Mouse (Mus musculus) liver, embryonic 11.5 days (tissue): ENCODE measurements around the gene Tmem14c. TPM values are rescaled to one million over a fixed set of nuclear protein-coding genes. Genes with fewer than 3 reads are reported as not detected.
A peak's percentile ranks its signal among the peaks of the same experiment; 100 is the strongest.

Experiments
- ATAC-seq: fragments of 200-750 bp; cut with Nextera tagmentation; replicated peaks from 2 replicates; pipeline ENCODE4 v1.8.0; 2017; ENCODE audit warnings: moderate number of reproducible peaks, mild to moderate bottlenecking, moderate TSS enrichment, moderate library complexity; ENCODE audit not compliant: low FRiP score
- DNase-seq: peaks from one replicate; pipeline ENCODE4 v3.0.0-alpha.2; 2017; ENCODE audit warnings: low spot score
- H3K27ac ChIP-seq: fragments of 300-500 bp; sonication (generic); 2 replicates; pipeline ENCODE4 v1.5.1; 2014; ENCODE audit warnings: mild to moderate bottlenecking, low read depth, low read length, control low read depth
- H3K27me3 ChIP-seq: fragments of 300-500 bp; sonication (generic); replicated peaks from 2 replicates; pipeline ENCODE4 v1.6.1; 2014; ENCODE audit warnings: low read length, mixed read lengths; ENCODE audit not compliant: control insufficient read depth, insufficient read depth
- H3K36me3 ChIP-seq: fragments of 300-500 bp; sonication (generic); 2 replicates; pipeline ENCODE4 v1.6.1; 2014; ENCODE audit warnings: mild to moderate bottlenecking, low read length, moderate library complexity, mixed read lengths; ENCODE audit not compliant: control insufficient read depth, insufficient read depth
- H3K4me1 ChIP-seq: fragments of 300-500 bp; sonication (generic); replicated peaks from 2 replicates; pipeline ENCODE4 v1.6.1; 2014; ENCODE audit warnings: low read length, mixed read lengths; ENCODE audit not compliant: control insufficient read depth, insufficient read depth
- H3K4me2 ChIP-seq: fragments of 300-500 bp; sonication (generic); 2 replicates; pipeline ENCODE4 v1.6.1; 2014; ENCODE audit warnings: mild to moderate bottlenecking, control low read depth, moderate library complexity
- H3K4me3 ChIP-seq: fragments of 300-500 bp; sonication (generic); 2 replicates; pipeline ENCODE4 v1.5.1; 2014; ENCODE audit warnings: low read depth, low read length, control low read depth
- H3K9ac ChIP-seq: fragments of 300-500 bp; sonication (generic); 2 replicates; pipeline ENCODE4 v1.6.1; 2014; ENCODE audit warnings: low read depth, low read length, control low read depth
- H3K9me3 ChIP-seq: fragments of 300-500 bp; sonication (generic); 2 replicates; pipeline ENCODE4 v1.6.1; 2016; ENCODE audit warnings: low read length, inconsistent platforms, mixed read lengths; ENCODE audit not compliant: control insufficient read depth
- WGBS: fragments of 180-500 bp; shearing (Covaris S2); extraction: QIAGEN DNeasy Blood & Tissue Kit; methylation state at CpG from one replicate; pipeline ENCODE4 v1.1.7; 2014; 5-methylcytosine and 5-hydroxymethylcytosine counted together
- polyA plus RNA-seq: library from polyadenylated mRNA; unstranded; fragments of >200 nt; fragmentation: Nextera tagmentation; extraction: Ambion mirVana; gene quantifications from 2 replicates; pipeline ENCODE4 v1.2.1, GENCODE M21; 2014

The Tmem14c gene
- 954 and 957 TPM in 2 replicates for polyA plus RNA-seq

GRCm38 (mm10) chr13:41015829-41016634 is at the start of gene Tmem14c:
TSS of gene Tmem14c (plus strand) at chr13:41016292.
- peak within 1 kb of the TSS; percentile 99 for H3K27ac ChIP-seq
- no peaks in the 10 kb centered on the region for H3K9me3 ChIP-seq
- H3K4me1 ChIP-seq: peaks cover 27% of the 10 kb centered on the region
- no peaks in the 10 kb centered on the region for H3K27me3 ChIP-seq
- peak within 1 kb of the TSS; percentile 84 for H3K4me3 ChIP-seq
- peaks cover 39% of the 10 kb centered on the region for H3K36me3 ChIP-seq
- under 1% methylated on average over 43 of the region's 43 CpGs for WGBS
- peak within 1 kb of the TSS; percentile 96 for H3K9ac ChIP-seq
- ATAC-seq (peak; percentile 79), DNase-seq (peak; percentile 92)
- H3K4me2 ChIP-seq: peak within 1 kb of the TSS; percentile 84

GRCm38 (mm10) chr13:40967609-40968008 is 48.5 kb upstream of the Tmem14c start:
- WGBS: 84% methylated on average over 10 of the region's 10 CpGs
- no peak overlapping the region for H3K4me3 ChIP-seq
- ATAC-seq: no peak
- H3K9me3 ChIP-seq: no peaks in the 10 kb centered on the region
- H3K4me1 ChIP-seq: no peaks in the 10 kb centered on the region
- DNase-seq: no peak
- H3K27me3 ChIP-seq: no peaks in the 10 kb centered on the region
- no peaks in the 10 kb centered on the region for H3K36me3 ChIP-seq
- H3K9ac ChIP-seq: no peak overlapping the region
- H3K27ac ChIP-seq: no peak overlapping the region
- H3K4me2 ChIP-seq: no peak overlapping the region

- Histone ChIP-seq H3K9ac (no peak overlapping the region), H3K36me3 (no peaks in the 10 kb centered on the region), H3K27ac (no peak overlapping the region), H3K4me3 (no peak overlapping the region), H3K9me3 (no peaks in the 10 kb centered on the region), H3K27me3 (no peaks in the 10 kb centered on the region), H3K4me1 (no peaks in the 10 kb centered on the region), H3K4me2 (no peak overlapping the region)
- ATAC-seq (no peak), DNase-seq (no peak)
- 34% methylated on average over 5 of the region's 5 CpGs for WGBS
These were observed 47.5 kb upstream of the Tmem14c start for GRCm38 (mm10) chr13:40968564-40968963.

GRCm38 (mm10) chr13:40969761-40970390 is 46.2 kb upstream of the Tmem14c start:
- 89% methylated on average over 4 of the region's 4 CpGs for WGBS
- Histone ChIP-seq H3K9me3 (no peaks in the 10 kb centered on the region), H3K36me3 (no peaks in the 10 kb centered on the region), H3K9ac (no peak overlapping the region), H3K27me3 (no peaks in the 10 kb centered on the region), H3K4me3 (no peak overlapping the region), H3K4me1 (no peaks in the 10 kb centered on the region), H3K4me2 (no peak overlapping the region), H3K27ac (no peak overlapping the region)
- ATAC-seq (no peak), DNase-seq (no peak)

- ATAC-seq (no peak), DNase-seq (no peak)
These were observed 44.8 kb upstream of the Tmem14c start for GRCm38 (mm10) chr13:40971261-40971660.

GRCm38 (mm10) chr13:40971831-40972230 is 44.3 kb upstream of the Tmem14c start:
- H3K9ac ChIP-seq: no peak overlapping the region
- DNase-seq (no peak), ATAC-seq (no peak)
- WGBS: 67% methylated on average over 2 of the region's 2 CpGs
- H3K4me2 ChIP-seq: no peak overlapping the region
- H3K27ac ChIP-seq: no peak overlapping the region
- no peaks in the 10 kb centered on the region for H3K4me1 ChIP-seq
- no peak overlapping the region for H3K4me3 ChIP-seq
- no peaks in the 10 kb centered on the region for H3K27me3 ChIP-seq
- H3K9me3 ChIP-seq: no peaks in the 10 kb centered on the region
- H3K36me3 ChIP-seq: no peaks in the 10 kb centered on the region

More at GRCm38 (mm10) chr13:40971261-40971660, 44.8 kb upstream of the Tmem14c start:
- no peaks in the 10 kb centered on the region for H3K4me1 ChIP-seq
- 72% methylated on average over 5 of the region's 5 CpGs for WGBS
- H3K27me3 ChIP-seq: no peaks in the 10 kb centered on the region
- H3K27ac ChIP-seq: no peak overlapping the region
- H3K9ac ChIP-seq: no peak overlapping the region
- no peaks in the 10 kb centered on the region for H3K9me3 ChIP-seq
- H3K4me2 ChIP-seq: no peak overlapping the region
- no peak overlapping the region for H3K4me3 ChIP-seq
- H3K36me3 ChIP-seq: no peaks in the 10 kb centered on the region

GRCm38 (mm10) chr13:40972976-40973375 is 43.1 kb upstream of the Tmem14c start:
- H3K36me3 ChIP-seq: no peaks in the 10 kb centered on the region
- no peak overlapping the region for H3K4me3 ChIP-seq
- H3K9me3 ChIP-seq: no peaks in the 10 kb centered on the region
- no peak overlapping the region for H3K27ac ChIP-seq
- H3K4me1 ChIP-seq: no peaks in the 10 kb centered on the region
- H3K27me3 ChIP-seq: no peaks in the 10 kb centered on the region
- H3K4me2 ChIP-seq: no peak overlapping the region
- no peak for ATAC-seq
- no peak for DNase-seq
- WGBS: 87% methylated on average over 5 of the region's 5 CpGs
- no peak overlapping the region for H3K9ac ChIP-seq

GRCm38 (mm10) chr13:40977609-40978008 is 38.5 kb upstream of the Tmem14c start:
- no peaks in the 10 kb centered on the region for H3K4me1 ChIP-seq
- no peak for DNase-seq
- no peak overlapping the region for H3K4me2 ChIP-seq
- no peaks in the 10 kb centered on the region for H3K9me3 ChIP-seq
- H3K36me3 ChIP-seq: no peaks in the 10 kb centered on the region
- no peaks in the 10 kb centered on the region for H3K27me3 ChIP-seq
- no peak overlapping the region for H3K9ac ChIP-seq
- WGBS: 13% methylated on average over 7 of the region's 7 CpGs
- no peak for ATAC-seq
- H3K4me3 ChIP-seq: no peak overlapping the region
- no peak overlapping the region for H3K27ac ChIP-seq
